Mouse (Mus musculus): ENCODE measurements around the gene Synj2. TPM values are rescaled to one million over a fixed set of nuclear protein-coding genes. Genes with fewer than 3 reads are reported as not detected.

Synj2 gene
- polyA plus RNA-seq, 1 experiment from 2014 or later = 0.74 TPM

DNA sequence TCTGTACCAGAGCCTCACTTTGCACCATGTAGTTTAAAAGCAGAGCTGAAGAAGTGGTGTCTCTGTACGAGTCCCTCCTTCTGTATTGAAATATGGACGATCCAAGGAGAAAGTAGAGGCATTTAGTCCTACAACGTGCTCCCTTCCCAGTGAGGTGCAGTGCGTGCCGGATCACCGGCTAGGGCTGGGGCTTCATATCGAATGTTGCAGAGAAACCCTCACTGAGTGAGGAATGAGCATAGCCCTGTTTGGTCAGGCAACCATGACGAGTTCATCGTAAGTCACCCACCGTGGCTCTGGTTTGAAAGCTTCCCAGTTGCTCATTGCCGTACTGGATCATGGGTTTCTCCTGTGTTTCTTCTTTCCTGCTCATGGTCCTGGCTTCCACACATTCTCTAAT, 95.8 kb downstream of the Synj2 start:
- Histone ChIP-seq H3K27me3 (0 out of 2 replicates have a peak, but pooled peaks cover 3% of the 10 kb centered on the region), H3K36me3 (peaks cover 6% of the 10 kb centered on the region), H3K4me1 (replicated peaks) (no peaks in the 10 kb centered on the region), H3K9ac (no peak overlapping the region), H3K4me2 (no peak overlapping the region), H3K4me3 (no peak overlapping the region), H3K27ac (no peak overlapping the region), H3K9me3 (no peaks in the 10 kb centered on the region)
- ATAC-seq (ENCODE audit: low FRiP score) = no peak
- 90% methylated on average over 11 of the region's 11 CpGs for WGBS

- Histone ChIP-seq H3K27me3 (0 out of 2 replicates have a peak, but pooled peaks cover 3% of the 10 kb centered on the region), H3K4me2 (no peak overlapping the region), H3K36me3 (peaks cover 12% of the 10 kb centered on the region), H3K9me3 (no peaks in the 10 kb centered on the region), H3K27ac (no peak overlapping the region), H3K9ac (no peak overlapping the region), H3K4me3 (no peak overlapping the region), H3K4me1 (replicated peaks) (no peaks in the 10 kb centered on the region)
- ATAC-seq (ENCODE audit: low FRiP score) = no peak
- 93% methylated on average over 10 of the region's 10 CpGs for WGBS
Measured at GRCm38 (mm10) chr17:6037507-6037906, 96.4 kb downstream of the Synj2 start.

GRCm38 (mm10) chr17:6052801-6053200, 111.7 kb downstream of the Synj2 start:
- no peaks in the 10 kb centered on the region for H3K9me3 ChIP-seq
- H3K36me3 ChIP-seq = peaks cover 67% of the 10 kb centered on the region
- 46% methylated on average over 4 of the region's 4 CpGs for WGBS

DNA sequence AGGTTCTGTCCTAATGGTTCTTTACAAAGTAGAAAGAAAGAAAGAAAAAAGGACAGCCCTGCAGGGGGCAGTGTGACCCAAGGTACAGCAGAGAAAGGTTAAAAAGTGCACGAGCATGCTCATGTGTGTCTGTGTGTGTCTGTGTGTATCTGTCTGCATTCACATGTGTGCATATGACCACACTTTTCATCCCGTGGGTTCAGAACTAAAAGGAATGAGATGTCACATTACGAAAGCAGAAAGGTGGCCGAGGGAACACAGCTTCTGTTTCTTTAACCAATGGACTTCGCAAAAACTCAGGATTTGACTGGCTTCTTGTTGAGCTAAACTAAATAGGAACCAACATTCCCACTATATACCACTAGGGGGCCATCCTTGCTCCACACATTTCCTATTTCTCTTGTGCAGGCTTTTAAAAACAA, 113.9 kb downstream of the Synj2 start:
- Histone ChIP-seq H3K9ac (no peak overlapping the region), H3K4me3 (no peak overlapping the region), H3K36me3 (peaks cover 63% of the 10 kb centered on the region), H3K4me1 (replicated peaks) (peaks cover 6% of the 10 kb centered on the region; the same call in 1 of the 2 replicates), H3K27me3 (no peaks in the 10 kb centered on the region), H3K27ac (no peak overlapping the region), H3K9me3 (no peaks in the 10 kb centered on the region), H3K4me2 (no peak overlapping the region)
- 23% methylated on average over 5 of the region's 5 CpGs for WGBS
- no peak for ATAC-seq (ENCODE audit: low FRiP score)

More at GRCm38 (mm10) chr17:6052801-6053200, 111.7 kb downstream of the Synj2 start:
- Histone ChIP-seq H3K4me2 (no peak overlapping the region), H3K4me1 (replicated peaks) (peaks cover 6% of the 10 kb centered on the region; the same call in 1 of the 2 replicates), H3K9ac (no peak overlapping the region), H3K27me3 (no peaks in the 10 kb centered on the region), H3K4me3 (no peak overlapping the region), H3K27ac (no peak overlapping the region)
- no peak for ATAC-seq (ENCODE audit: low FRiP score)

DNA sequence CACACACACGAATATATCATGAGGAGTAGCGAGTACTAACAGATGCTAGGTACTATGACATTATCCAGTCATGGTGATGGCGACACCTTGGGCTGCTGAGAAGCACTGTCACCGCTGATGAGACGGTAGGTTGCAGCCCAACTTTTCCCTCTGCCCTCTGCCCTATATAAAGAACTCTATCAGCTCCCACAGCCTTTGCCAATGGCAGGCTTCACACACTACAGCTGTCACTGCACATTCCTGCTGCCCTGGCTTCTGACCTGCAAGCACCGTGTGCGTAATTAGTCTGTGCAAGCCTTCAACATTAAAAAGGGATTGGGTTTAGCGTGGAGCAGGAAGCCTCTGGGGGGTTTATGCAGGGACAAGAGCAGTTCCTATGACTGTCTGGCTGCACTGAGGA, 121.7 kb downstream of the Synj2 start:
- no peak for ATAC-seq (ENCODE audit: low FRiP score)
- Histone ChIP-seq H3K4me3 (no peak overlapping the region), H3K36me3 (peaks cover 82% of the 10 kb centered on the region), H3K9me3 (no peaks in the 10 kb centered on the region), H3K4me1 (replicated peaks) (no peaks in the 10 kb centered on the region), H3K27me3 (no peaks in the 10 kb centered on the region), H3K4me2 (no peak overlapping the region), H3K27ac (no peak overlapping the region), H3K9ac (no peak overlapping the region)
- 79% methylated on average over 8 of the region's 8 CpGs for WGBS

DNA sequence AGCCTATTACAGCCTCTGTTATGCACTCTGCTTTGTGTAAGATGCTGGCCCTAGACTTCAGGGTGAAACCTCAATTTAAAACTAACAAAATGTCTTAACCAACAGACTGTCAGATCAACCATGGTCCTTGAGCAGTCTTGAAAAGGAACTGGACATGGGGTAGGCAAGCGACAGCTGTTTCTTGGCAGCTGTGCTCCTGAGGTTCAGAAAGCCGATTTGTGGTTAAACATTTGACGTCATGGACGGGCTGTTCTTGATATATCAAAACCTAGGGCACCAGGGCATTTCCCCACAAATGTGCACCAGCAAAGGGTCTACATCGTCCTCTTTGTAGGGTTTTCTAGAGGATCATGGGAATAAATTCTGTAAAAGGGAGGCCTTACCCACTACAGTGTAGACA, 122.5 kb downstream of the Synj2 start:
- Histone ChIP-seq H3K9ac (no peak overlapping the region), H3K4me2 (no peak overlapping the region), H3K27ac (no peak overlapping the region), H3K27me3 (no peaks in the 10 kb centered on the region), H3K9me3 (no peaks in the 10 kb centered on the region), H3K4me1 (replicated peaks) (no peaks in the 10 kb centered on the region), H3K36me3 (peaks cover 81% of the 10 kb centered on the region), H3K4me3 (no peak overlapping the region)
- 94% methylated on average over 5 of the region's 5 CpGs for WGBS
- no peak for ATAC-seq (ENCODE audit: low FRiP score)

DNA sequence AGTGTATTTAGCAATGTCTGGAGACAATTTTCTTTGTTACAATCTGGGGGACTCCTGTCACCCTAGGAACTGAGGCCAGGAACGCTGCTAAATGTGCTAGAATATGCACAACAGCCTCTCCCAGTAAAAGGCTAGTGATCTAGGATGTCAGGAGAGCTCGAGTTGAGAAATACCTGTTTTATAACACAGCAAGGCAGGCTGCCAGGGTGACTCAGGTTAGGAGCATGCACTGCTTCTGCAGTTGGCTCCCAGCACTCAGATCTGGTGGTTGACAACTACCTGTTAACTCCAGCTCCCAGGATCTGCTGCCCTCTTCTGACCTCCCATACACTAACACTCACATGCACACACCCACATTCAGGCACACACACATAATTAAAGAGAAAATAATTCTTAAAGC, 124.9 kb downstream of the Synj2 start:
- no peak overlapping the region for H3K9ac ChIP-seq
- H3K27ac ChIP-seq = no peak overlapping the region
- no peaks in the 10 kb centered on the region for H3K9me3 ChIP-seq
- 97% methylated on average over 2 of the region's 2 CpGs for WGBS
- no peak overlapping the region for H3K4me2 ChIP-seq
- no peaks in the 10 kb centered on the region for H3K4me1 ChIP-seq (replicated peaks)
- no peaks in the 10 kb centered on the region for H3K27me3 ChIP-seq
- peaks cover 86% of the 10 kb centered on the region for H3K36me3 ChIP-seq
- H3K4me3 ChIP-seq = no peak overlapping the region
- ATAC-seq (ENCODE audit: low FRiP score) = no peak

DNA sequence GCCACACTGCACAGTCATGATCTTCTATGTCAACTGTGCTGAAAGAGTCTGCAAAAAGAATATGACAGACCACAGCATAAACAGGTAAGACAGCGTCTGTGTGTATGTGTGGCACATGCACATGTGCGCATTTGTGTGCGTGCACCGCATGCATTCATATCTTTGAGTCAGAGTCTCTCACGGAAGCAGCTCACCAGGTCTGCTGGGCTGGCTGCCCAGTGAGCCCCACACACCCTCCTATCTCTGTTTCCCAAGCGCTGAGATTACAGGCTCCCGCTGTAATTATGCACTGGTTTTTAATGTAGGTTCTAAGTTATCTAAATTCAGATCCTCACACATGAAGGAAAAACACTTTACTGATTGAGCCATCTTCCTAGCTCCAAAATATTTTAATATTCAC, 126.5 kb downstream of the Synj2 start:
- Histone ChIP-seq H3K4me1 (replicated peaks) (no peaks in the 10 kb centered on the region), H3K4me2 (no peak overlapping the region), H3K36me3 (peaks cover 92% of the 10 kb centered on the region), H3K27me3 (no peaks in the 10 kb centered on the region), H3K27ac (no peak overlapping the region), H3K9me3 (no peaks in the 10 kb centered on the region), H3K9ac (no peak overlapping the region), H3K4me3 (no peak overlapping the region)
- ATAC-seq (ENCODE audit: low FRiP score) = no peak
- 95% methylated on average over 7 of the region's 7 CpGs for WGBS

DNA sequence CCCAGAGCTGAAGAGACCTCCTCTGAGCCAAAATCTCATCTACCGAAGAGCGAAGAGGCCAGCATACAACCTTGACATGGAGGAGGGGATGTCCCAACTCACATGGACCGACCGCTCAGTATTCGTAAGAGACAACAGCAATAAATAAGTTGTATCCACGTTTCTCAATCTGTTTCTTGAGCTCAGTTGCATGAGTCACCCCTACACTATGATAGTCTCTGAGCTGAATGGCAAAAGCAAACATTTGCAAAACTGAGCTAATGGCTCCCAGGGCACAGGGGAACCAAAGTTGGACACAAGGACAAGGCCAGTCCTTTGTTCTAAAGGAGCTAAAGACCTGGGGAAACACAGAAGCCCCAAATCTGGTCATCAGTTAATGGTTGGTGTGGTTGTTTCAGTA, 128.8 kb downstream of the Synj2 start:
- no peak overlapping the region for H3K4me2 ChIP-seq
- H3K9ac ChIP-seq = no peak overlapping the region
- no peaks in the 10 kb centered on the region for H3K4me1 ChIP-seq (replicated peaks)
- ATAC-seq (ENCODE audit: low FRiP score) = no peak
- H3K4me3 ChIP-seq = no peak overlapping the region
- 97% methylated on average over 6 of the region's 6 CpGs for WGBS
- no peak overlapping the region for H3K27ac ChIP-seq
- H3K36me3 ChIP-seq = peaks cover 84% of the 10 kb centered on the region
- H3K27me3 ChIP-seq = no peaks in the 10 kb centered on the region
- H3K9me3 ChIP-seq = no peaks in the 10 kb centered on the region

GRCm38 (mm10) chr17:6073405-6073804, 132.3 kb downstream of the Synj2 start:
- no peak overlapping the region for H3K4me2 ChIP-seq
- no peaks in the 10 kb centered on the region for H3K27me3 ChIP-seq
- WGBS = 86% methylated on average over 7 of the region's 7 CpGs
- peaks cover 11% of the 10 kb centered on the region for H3K4me1 ChIP-seq (replicated peaks)
- no peaks in the 10 kb centered on the region for H3K9me3 ChIP-seq
- no peak overlapping the region for H3K27ac ChIP-seq
- H3K9ac ChIP-seq = no peak overlapping the region
- no peak for ATAC-seq (ENCODE audit: low FRiP score)
- H3K4me3 ChIP-seq = no peak overlapping the region
- peaks cover 53% of the 10 kb centered on the region for H3K36me3 ChIP-seq

DNA sequence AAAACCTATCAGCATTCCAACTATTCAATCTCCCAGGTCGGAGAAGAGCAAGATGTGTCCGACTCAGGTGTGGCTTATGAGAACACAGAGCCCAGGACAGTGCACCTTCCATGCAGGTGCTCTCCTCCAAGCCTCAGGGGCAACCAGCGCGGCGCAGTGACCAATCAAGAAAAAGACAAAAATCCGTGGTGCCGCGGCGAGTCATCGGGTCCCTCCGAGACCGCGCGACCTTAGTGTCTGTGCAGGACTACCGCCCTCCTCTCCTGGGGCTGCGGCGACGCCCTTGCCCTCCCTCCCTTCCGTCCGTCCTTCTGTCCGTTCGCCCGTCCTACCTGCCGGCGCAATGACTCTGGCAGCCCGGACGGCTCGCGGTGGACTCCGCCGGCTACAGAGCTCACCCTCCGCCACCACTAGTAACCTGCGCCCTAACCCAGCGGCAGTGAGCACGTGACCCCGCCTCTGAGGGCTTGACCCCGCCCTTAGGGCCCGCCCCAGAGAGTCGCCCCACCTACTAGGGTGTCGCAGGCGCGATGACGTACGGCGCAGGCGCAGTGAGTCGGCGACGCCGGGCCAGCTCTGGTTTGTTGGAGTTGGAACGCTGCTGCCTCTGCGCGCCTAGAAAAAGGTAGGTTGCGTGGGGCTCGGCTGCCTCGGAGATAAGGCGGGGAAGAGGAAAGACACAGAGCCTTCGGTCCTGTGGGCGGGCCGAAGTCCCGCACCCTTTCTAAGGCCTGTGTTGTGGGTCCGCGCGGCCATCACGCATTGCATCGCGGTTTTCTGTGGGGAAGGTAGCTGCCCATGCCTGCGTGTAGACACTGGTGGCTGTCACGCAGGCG, 138.4 kb downstream of the Synj2 start, which contains the start of the genes Serac1 and Gtf2h5:
Gene Serac1, minus strand, starts transcription at position 455 of the 836 bp plus-strand sequence.
Gene Gtf2h5, plus strand, starts transcription at position 500 of the 836 bp plus-strand sequence.
- under 1% methylated on average over 70 of the region's 70 CpGs for WGBS
- H3K27me3 ChIP-seq = no peaks in the 10 kb centered on the region
- H3K4me1 ChIP-seq (replicated peaks) = peaks cover 30% of the 10 kb centered on the region
- H3K4me3 ChIP-seq = peak within 1 kb of the TSS; percentile 67
- peak; percentile 97 for ATAC-seq (ENCODE audit: low FRiP score)
- H3K9me3 ChIP-seq = no peaks in the 10 kb centered on the region
- peaks cover 10% of the 10 kb centered on the region for H3K36me3 ChIP-seq
- H3K9ac ChIP-seq = peak within 1 kb of the TSS; percentile 90
- H3K4me2 ChIP-seq = peak within 1 kb of the TSS; percentile 68
- H3K27ac ChIP-seq = peak within 1 kb of the TSS; percentile 93

GRCm38 (mm10) chr17:6083323-6083890, 142.3 kb downstream of the Synj2 start:
- no peak overlapping the region for H3K4me3 ChIP-seq
- no peaks in the 10 kb centered on the region for H3K9me3 ChIP-seq
- H3K27me3 ChIP-seq = no peaks in the 10 kb centered on the region
- 89% methylated on average over 5 of the region's 5 CpGs for WGBS
- peaks cover 42% of the 10 kb centered on the region for H3K36me3 ChIP-seq
- H3K4me1 ChIP-seq (replicated peaks) = peaks cover 19% of the 10 kb centered on the region
- no peak for ATAC-seq (ENCODE audit: low FRiP score)
- H3K4me2 ChIP-seq = no peak overlapping the region
- no peak overlapping the region for H3K9ac ChIP-seq
- H3K27ac ChIP-seq = no peak overlapping the region
